In genomic region chr16:5013054-5013838, GRCm38 (mm10) we compare ENCODE assay signal across 8 mouse cellular contexts. TPM values are rescaled to one million over a fixed set of nuclear protein-coding genes. Genes with fewer than 3 reads are reported as not detected.
DNase-seq lines count a peak whose midpoint lies in the region; ATAC-seq lines count a peak whose summit lies in the region.

Gene Rogdi (minus strand): TSS chr16:5013553.

- no peaks in the 10 kb centered on the region for H3K27me3 ChIP-seq in hindbrain, embryonic 15.5 days

- H3K9ac ChIP-seq in hindbrain, embryonic 15.5 days, result peak within 1 kb of the TSS; percentile 65

- WGBS in hindbrain, embryonic 15.5 days, result under 1% methylated on average over 63 of the region's 63 CpGs

- H3K36me3 ChIP-seq in hindbrain, embryonic 15.5 days, result peaks cover 38% of the 10 kb centered on the region

- H3K4me2 ChIP-seq in hindbrain, embryonic 15.5 days, result peak within 1 kb of the TSS; percentile 74

- H3K4me1 ChIP-seq in hindbrain, embryonic 15.5 days (replicated peaks), result peaks cover 17% of the 10 kb centered on the region

- peak; percentile 94 for DNase-seq in T-cell, adult 2 months (ENCODE audit: low spot score)
- DNase-seq in cerebellum, postnatal 36 days, result peak; percentile 98 to 99
- DNase-seq in frontal cortex, postnatal 36 days (ENCODE audit: low spot score in 2 of 2), result peak; percentile 98 to 99
- peak; percentile 99 for DNase-seq in left cerebral cortex, adult 11 months (ENCODE audit: low spot score)
- peak; percentile 98 to 100 for DNase-seq in lung, postnatal 4 days
- DNase-seq in retina, postnatal 7 days (ENCODE audit: low read depth, low spot score), result peak; percentile 99
- DNase-seq in urinary bladder, adult 2 months (ENCODE audit: low spot score), result peak; percentile 86

- no peaks in the 10 kb centered on the region for H3K9me3 ChIP-seq in hindbrain, embryonic 15.5 days

- H3K4me3 ChIP-seq in hindbrain, embryonic 15.5 days, result peak within 1 kb of the TSS; percentile 72

- peak; percentile 99 for ATAC-seq in hindbrain, embryonic 15.5 days (ENCODE audit: low FRiP score, low read depth)

- H3K27ac ChIP-seq in hindbrain, embryonic 15.5 days (replicated peaks), result peak within 1 kb of the TSS; percentile 89

RNA-seq across cellular contexts. Expression of gene Rogdi, which starts in this region (rescaled TPM):
- 140 and 164 TPM in 2 replicates for polyA plus RNA-seq in hindbrain, embryonic 15.5 days (2015; fragmentation: Nextera tagmentation; extraction: Ambion mirVana)
- polyA plus RNA-seq in urinary bladder, adult 2 months (2012; rRNA removed), result 59.9 and 64.7 TPM in 2 replicates

Comparison
In these comparisons a context has a peak if more than half of its experiments do, and no peak if none do; other contexts are left out.
1. Peak in every context shown above with its lines: DNase-seq, ATAC-seq, H3K4me3 ChIP-seq and H3K27ac ChIP-seq.